Mouse (Mus musculus) kidney, embryonic 16.5 days (tissue): ENCODE data around the gene RPS10-NUDT3. TPM values are rescaled to one million over a fixed set of nuclear protein-coding genes. Genes with fewer than 3 reads are reported as not detected.

Source experiments
- ATAC-seq: fragments of 200-750 bp; cut with Nextera tagmentation; 2 replicates; pipeline ENCODE4 v1.8.0; 2017; ENCODE audit warnings: moderate TSS enrichment; ENCODE audit not compliant: low FRiP score, low TSS enrichment
- H3K27ac ChIP-seq: fragments of 300-500 bp; sonication (generic); 2 replicates; pipeline ENCODE4 v1.5.1; 2014; ENCODE audit warnings: low read length
- H3K27me3 ChIP-seq: fragments of 300-500 bp; sonication (generic); 2 replicates; pipeline ENCODE4 v1.6.1; 2014; ENCODE audit warnings: low read length, control low read depth, mixed read lengths; ENCODE audit not compliant: insufficient read depth
- H3K36me3 ChIP-seq: fragments of 300-500 bp; sonication (generic); 2 replicates; pipeline ENCODE4 v1.6.1; 2014; ENCODE audit warnings: low read length, control low read depth, mixed read lengths; ENCODE audit not compliant: insufficient read depth
- H3K4me1 ChIP-seq: fragments of 300-500 bp; sonication (generic); 2 replicates; pipeline ENCODE4 v1.6.1; 2014; ENCODE audit warnings: low read length, control low read depth, mixed read lengths; ENCODE audit not compliant: insufficient read depth
- H3K4me2 ChIP-seq: fragments of 300-500 bp; sonication (generic); replicated peaks from 2 replicates; pipeline ENCODE4 v1.6.1; 2014; ENCODE audit warnings: low read depth, low read length
- H3K4me3 ChIP-seq: fragments of 300-500 bp; sonication (generic); 2 replicates; pipeline ENCODE4 v1.5.1; 2014; ENCODE audit warnings: mild to moderate bottlenecking, low read length
- H3K9ac ChIP-seq: fragments of 300-500 bp; sonication (generic); replicated peaks from 2 replicates; pipeline ENCODE4 v1.6.1; 2014; ENCODE audit warnings: low read length
- H3K9me3 ChIP-seq: fragments of 300-500 bp; sonication (generic); 2 replicates; pipeline ENCODE4 v1.6.1; 2016; ENCODE audit warnings: low read length, control low read depth
- whole genome bisulfite sequencing: fragments of 180-500 bp; shearing (Covaris S2); extraction: QIAGEN DNeasy Blood & Tissue Kit; methylation state at CpG from one replicate; pipeline ENCODE4 v1.1.7; 2014; 5-methylcytosine and 5-hydroxymethylcytosine counted together
- polyA plus RNA-seq: library from polyadenylated mRNA; unstranded; fragments of >200 nt; fragmentation: Nextera tagmentation; extraction: Ambion mirVana; gene quantifications from 2 replicates; pipeline ENCODE4 v1.2.1, GENCODE M21; 2015

The RPS10-NUDT3 gene
- polyA plus RNA-seq, 1 experiment from 2014 or later = not detected

- ATAC-seq = no peak
- no peak overlapping the region for H3K4me2 ChIP-seq
- no peak overlapping the region for H3K4me3 ChIP-seq
- WGBS = 48% methylated on average over 5 of the region's 5 CpGs
- no peaks in the 10 kb centered on the region for H3K9me3 ChIP-seq
- H3K4me1 ChIP-seq = peaks cover 18% of the 10 kb centered on the region
- H3K27ac ChIP-seq = no peak overlapping the region
- no peaks in the 10 kb centered on the region for H3K27me3 ChIP-seq
- no peak overlapping the region for H3K9ac ChIP-seq
- H3K36me3 ChIP-seq = peaks cover 25% of the 10 kb centered on the region
Observed at GRCm38 (mm10) chr17:27627451-27627850, 7.6 kb downstream of the RPS10-NUDT3 start.

- WGBS = 34% methylated on average over 5 of the region's 5 CpGs
- Histone ChIP-seq H3K36me3 (peaks cover 18% of the 10 kb centered on the region), H3K27ac (no peak overlapping the region), H3K4me3 (no peak overlapping the region), H3K4me1 (peaks cover 16% of the 10 kb centered on the region), H3K4me2 (no peak overlapping the region), H3K9ac (no peak overlapping the region), H3K9me3 (no peaks in the 10 kb centered on the region), H3K27me3 (no peaks in the 10 kb centered on the region)
- no peak for ATAC-seq
Observed at GRCm38 (mm10) chr17:27626681-27627080, 8.3 kb downstream of the RPS10-NUDT3 start.

DNA sequence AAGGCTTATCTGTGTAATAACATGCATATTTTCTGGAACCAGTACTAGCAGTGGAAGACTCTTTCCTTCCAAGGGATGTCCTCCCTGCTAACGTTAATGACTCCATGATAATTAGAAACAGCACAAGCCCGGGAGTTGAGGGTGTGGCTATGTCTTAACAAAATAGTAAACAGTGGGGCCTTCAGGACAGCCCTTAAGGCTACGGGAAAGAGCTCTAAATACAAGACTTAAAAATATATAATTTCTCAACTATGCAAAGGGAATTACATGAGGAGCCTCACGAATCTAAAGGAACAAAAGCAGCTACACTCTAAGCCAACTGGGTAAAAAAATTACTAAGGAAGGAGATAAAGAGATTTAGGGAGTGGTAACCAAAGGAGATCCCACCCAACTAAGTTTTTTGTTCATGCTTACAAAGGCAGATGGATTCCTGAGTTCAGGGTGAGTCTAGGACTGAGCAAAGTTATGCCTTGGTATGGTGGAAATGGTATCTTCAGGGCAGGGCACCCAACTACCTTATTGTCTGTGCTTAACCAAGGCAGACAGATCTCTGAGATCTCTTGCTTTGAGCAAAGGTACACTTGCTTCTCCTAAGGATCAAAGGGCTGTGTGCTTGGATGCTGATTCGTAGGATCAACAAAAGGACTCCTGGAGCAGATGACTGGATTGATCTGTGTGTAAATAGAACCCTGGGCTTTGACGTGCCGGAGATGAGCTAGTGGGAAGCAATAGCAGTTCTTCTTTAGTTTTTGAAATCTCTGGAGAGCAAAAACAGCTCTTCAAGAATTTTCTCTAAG is 9.4 kb downstream of the RPS10-NUDT3 start:
- ATAC-seq = no peak
- Histone ChIP-seq H3K36me3 (peaks cover 8% of the 10 kb centered on the region; the same call in 1 of the 2 replicates), H3K27ac (no peak overlapping the region), H3K27me3 (no peaks in the 10 kb centered on the region), H3K4me2 (no peak overlapping the region), H3K4me1 (peaks cover 21% of the 10 kb centered on the region), H3K9ac (no peak overlapping the region), H3K9me3 (no peaks in the 10 kb centered on the region), H3K4me3 (no peak overlapping the region)
- 52% methylated on average over 7 of the region's 7 CpGs for WGBS

GRCm38 (mm10) chr17:27623360-27624326 is 11.4 kb downstream of the RPS10-NUDT3 start, which contains the start of gene Nudt3:
Nudt3 (minus strand) TSS chr17:27623495.
- Histone ChIP-seq H3K9ac (peak within 1 kb of the TSS; percentile 93), H3K9me3 (no peaks in the 10 kb centered on the region), H3K4me1 (peaks cover 26% of the 10 kb centered on the region), H3K36me3 (no peaks in the 10 kb centered on the region), H3K27me3 (no peaks in the 10 kb centered on the region), H3K4me3 (peak within 1 kb of the TSS; percentile 78), H3K27ac (peak within 1 kb of the TSS; percentile 87), H3K4me2 (peak within 1 kb of the TSS; percentile 73)
- 7% methylated on average over 86 of the region's 91 CpGs for WGBS
- ATAC-seq = peak; percentile 94

DNA sequence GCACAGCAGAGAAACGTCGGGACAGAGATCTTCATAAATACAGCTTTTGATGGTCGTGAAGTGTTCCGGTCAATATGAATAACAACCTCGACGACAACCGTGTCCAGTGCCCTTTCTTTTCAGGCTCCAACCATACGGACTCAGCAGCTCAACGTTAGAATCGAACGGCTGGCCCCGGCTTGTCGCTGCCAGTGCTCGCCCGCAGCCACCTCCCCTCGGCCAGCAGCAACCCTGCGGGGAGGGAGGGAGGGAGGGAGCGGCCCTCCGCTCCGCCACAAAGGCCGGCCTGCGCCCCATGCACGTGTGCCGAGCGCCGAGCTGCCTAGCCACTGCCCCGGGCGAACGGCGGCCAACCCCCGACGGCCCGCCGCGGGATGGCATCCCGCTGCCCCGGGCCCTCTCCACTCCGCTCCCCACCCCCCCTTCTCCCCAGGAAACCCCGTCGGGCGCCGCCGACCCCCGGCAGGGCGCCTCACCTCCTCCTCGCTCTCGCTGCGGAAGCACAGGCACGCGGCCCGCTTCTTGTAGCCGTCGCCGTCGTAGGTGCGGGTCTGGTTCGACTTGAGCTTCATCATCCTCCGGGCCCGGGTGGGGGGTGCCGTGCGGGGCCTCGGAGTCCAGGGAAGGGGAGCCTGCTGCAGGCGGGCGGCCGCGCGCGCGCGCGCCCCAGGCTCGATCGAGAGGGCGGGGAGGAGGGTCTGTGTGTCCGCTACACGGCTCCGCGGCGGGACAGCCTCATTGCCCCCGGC is 12.2 kb downstream of the RPS10-NUDT3 start:
- Histone ChIP-seq H3K9me3 (peaks cover 2% of the 10 kb centered on the region; the same call in 1 of the 2 replicates), H3K4me3 (peak overlapping the region; percentile 78), H3K27ac (peak overlapping the region; percentile 87), H3K36me3 (peaks cover 7% of the 10 kb centered on the region), H3K27me3 (no peaks in the 10 kb centered on the region), H3K4me1 (peaks cover 26% of the 10 kb centered on the region), H3K4me2 (peak overlapping the region; percentile 73), H3K9ac (peak overlapping the region; percentile 93)
- WGBS = 0% methylated on average over 60 of the region's 80 CpGs
- peak; percentile 64 for ATAC-seq

DNA sequence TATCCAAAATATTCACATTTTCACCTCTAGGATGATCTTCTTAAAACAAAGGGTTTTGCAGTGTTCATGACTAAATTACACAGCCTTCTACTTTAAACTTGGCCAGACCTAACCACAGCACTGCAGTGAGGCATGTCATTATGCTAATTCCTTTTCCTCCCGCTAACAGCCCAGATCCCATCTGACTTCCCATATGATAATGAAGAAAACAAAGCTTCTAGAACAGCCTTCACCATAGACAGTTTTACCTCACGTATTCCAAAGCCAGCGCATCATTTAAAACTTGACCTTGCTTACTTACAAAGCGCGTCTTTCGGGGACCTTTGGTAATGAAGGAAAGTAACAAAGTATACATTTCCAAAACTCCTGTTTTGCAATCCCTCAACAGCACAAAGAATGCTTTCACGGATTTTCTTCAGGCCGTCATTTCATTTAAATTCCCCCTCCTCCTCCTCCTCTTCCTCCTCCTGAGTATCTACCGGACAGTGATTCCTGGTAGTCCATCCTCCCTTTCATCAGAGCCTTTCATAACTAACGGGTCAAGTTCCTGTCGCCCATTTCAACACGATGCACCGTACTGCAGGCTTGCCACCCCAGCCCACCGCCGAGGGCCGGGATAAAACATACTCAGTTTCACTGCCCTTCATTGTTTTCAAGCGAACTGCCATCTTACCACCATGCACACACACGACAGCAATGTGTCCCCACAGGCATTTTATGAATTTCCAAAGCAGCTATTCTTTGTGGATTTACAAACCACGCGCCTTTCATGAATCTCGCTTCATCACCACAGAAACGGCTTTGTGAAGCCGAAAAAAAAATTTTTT is 13.1 kb downstream of the RPS10-NUDT3 start:
- WGBS = 2% methylated on average over 23 of the region's 23 CpGs
- Histone ChIP-seq H3K27me3 (no peaks in the 10 kb centered on the region), H3K9ac (peak overlapping the region; percentile 93), H3K9me3 (peaks cover 6% of the 10 kb centered on the region; the same call in 1 of the 2 replicates), H3K4me3 (peak overlapping the region; percentile 78), H3K36me3 (peaks cover 15% of the 10 kb centered on the region), H3K4me2 (peak overlapping the region; percentile 73), H3K27ac (peak overlapping the region; percentile 87), H3K4me1 (peaks cover 26% of the 10 kb centered on the region)
- no peak for ATAC-seq

GRCm38 (mm10) chr17:27621161-27621560 is 13.9 kb downstream of the RPS10-NUDT3 start:
- Histone ChIP-seq H3K4me2 (peak overlapping the region; percentile 73), H3K4me3 (peak overlapping the region; percentile 78), H3K9me3 (peaks cover 6% of the 10 kb centered on the region; the same call in 1 of the 2 replicates), H3K36me3 (peaks cover 18% of the 10 kb centered on the region), H3K9ac (peak overlapping the region; percentile 93; the same call in 1 of the 2 replicates), H3K4me1 (peaks cover 26% of the 10 kb centered on the region), H3K27me3 (no peaks in the 10 kb centered on the region), H3K27ac (0 out of 2 replicates have a peak overlapping the region, but pooled peaks have one; percentile 87)
- no peak for ATAC-seq
- WGBS = 45% methylated on average over 8 of the region's 8 CpGs

- no peak overlapping the region for H3K4me3 ChIP-seq
- H3K9me3 ChIP-seq = peaks cover 6% of the 10 kb centered on the region; the same call in 1 of the 2 replicates
- 62% methylated on average over 7 of the region's 7 CpGs for WGBS
- H3K27me3 ChIP-seq = no peaks in the 10 kb centered on the region
- no peak for ATAC-seq
- peaks cover 14% of the 10 kb centered on the region for H3K4me1 ChIP-seq
- H3K36me3 ChIP-seq = peaks cover 18% of the 10 kb centered on the region
- no peak overlapping the region for H3K9ac ChIP-seq
- H3K27ac ChIP-seq = no peak overlapping the region
- H3K4me2 ChIP-seq = no peak overlapping the region
Observed at GRCm38 (mm10) chr17:27615388-27615787, 19.6 kb downstream of the RPS10-NUDT3 start.
